Mouse (Mus musculus): Measurements from ENCODE around the gene Snx13.
A peak's percentile ranks its signal among the peaks of the same experiment; 100 is the strongest.

The Snx13 gene

GRCm38 (mm10) chr12:35047320-35048225 lies 587 bp downstream of the Snx13 start:
- DNase-seq (ENCODE audit: low spot score): peak; percentile 66

GRCm38 (mm10) chr12:35048891-35049290 lies 1.9 kb downstream of the Snx13 start:
- no peak for DNase-seq (ENCODE audit: low spot score)

GRCm38 (mm10) chr12:35050501-35050900 lies 3.5 kb downstream of the Snx13 start:
- DNase-seq (ENCODE audit: low spot score): no peak

- DNase-seq (ENCODE audit: low spot score): no peak
Observed at GRCm38 (mm10) chr12:35050964-35051758, 4.2 kb downstream of the Snx13 start.

- DNase-seq (ENCODE audit: low spot score): no peak
Observed at GRCm38 (mm10) chr12:35054420-35054819, 7.4 kb downstream of the Snx13 start.

- DNase-seq (ENCODE audit: low spot score): no peak
Observed at GRCm38 (mm10) chr12:35055114-35056095, 8.4 kb downstream of the Snx13 start.

- no peak for DNase-seq (ENCODE audit: low spot score)
Observed at GRCm38 (mm10) chr12:35063697-35064468, 16.9 kb downstream of the Snx13 start.

GRCm38 (mm10) chr12:35067621-35068020 lies 20.6 kb downstream of the Snx13 start:
- DNase-seq (ENCODE audit: low spot score): no peak

GRCm38 (mm10) chr12:35071336-35071735 lies 24.4 kb downstream of the Snx13 start:
- no peak for DNase-seq (ENCODE audit: low spot score)

- no peak for DNase-seq (ENCODE audit: low spot score)
Observed at GRCm38 (mm10) chr12:35072178-35072577, 25.2 kb downstream of the Snx13 start.

GRCm38 (mm10) chr12:35075993-35076392 lies 29.0 kb downstream of the Snx13 start:
- no peak for DNase-seq (ENCODE audit: low spot score)

GRCm38 (mm10) chr12:35123549-35123948 lies 76.6 kb downstream of the Snx13 start:
- DNase-seq (ENCODE audit: low spot score): no peak

GRCm38 (mm10) chr12:35153186-35153585 lies 106.2 kb downstream of the Snx13 start:
- no peak for DNase-seq (ENCODE audit: low spot score)

GRCm38 (mm10) chr12:35154149-35154548 lies 107.2 kb downstream of the Snx13 start:
- DNase-seq (ENCODE audit: low spot score): no peak

- DNase-seq (ENCODE audit: low spot score): no peak
Observed at GRCm38 (mm10) chr12:35157237-35157636, 110.3 kb downstream of the Snx13 start.

GRCm38 (mm10) chr12:35161690-35162089 lies 114.7 kb downstream of the Snx13 start:
- DNase-seq (ENCODE audit: low spot score): no peak

- DNase-seq (ENCODE audit: low spot score): no peak
Observed at GRCm38 (mm10) chr12:35170275-35170674, 123.3 kb downstream of the Snx13 start.

- DNase-seq (ENCODE audit: low spot score): peak; percentile 67
Observed at GRCm38 (mm10) chr12:35175938-35176337, 129.0 kb downstream of the Snx13 start.

GRCm38 (mm10) chr12:35176628-35177027 lies 129.6 kb downstream of the Snx13 start:
- no peak for DNase-seq (ENCODE audit: low spot score)

- peak; percentile 96 for DNase-seq (ENCODE audit: low spot score)
Observed at GRCm38 (mm10) chr12:35182675-35183074, 135.7 kb downstream of the Snx13 start.

- no peak for DNase-seq (ENCODE audit: low spot score)
Observed at GRCm38 (mm10) chr12:35184261-35184660, 137.3 kb downstream of the Snx13 start.

Measured in embryo, embryonic 10.5 days (tissue).